Mouse (Mus musculus): ENCODE data around the gene Pin1. TPM values are rescaled to one million over a fixed set of nuclear protein-coding genes. Genes with fewer than 3 reads are reported as not detected.
A peak's percentile ranks its signal among the peaks of the same experiment; 100 is the strongest.
"Not testable (repeated sequence)": the region's sequence is repeated elsewhere in the genome, so short reads cannot be mapped to it uniquely, and the experiment has no call there.

Pin1 gene
- 10 to 100 TPM; 38.7 to 40.0 TPM for total RNA-seq (2021)

- intact Hi-C loops (cut with DNase I) = no loop called here
These were observed at the start of gene Pin1 for GRCm38 (mm10) chr9:20651602-20652259. Gene Pin1, plus strand, starts transcription at chr9:20652095.

GRCm38 (mm10) chr9:20606269-20606668, 45.6 kb upstream of the Pin1 start:
- intact Hi-C loops (cut with DNase I) = no loop called here
- no peak for DNase-seq (ENCODE audit: extremely low spot score in 1 of 2, low spot score in 2 of 2)

More at GRCm38 (mm10) chr9:20651602-20652259, at the start of gene Pin1:
- DNase-seq (ENCODE audit: extremely low spot score in 1 of 2, low spot score in 2 of 2) = peak; percentile 99 to 100

- intact Hi-C loops (cut with DNase I) = no loop called here
- peak; percentile 82 to 90 for DNase-seq (ENCODE audit: extremely low spot score in 1 of 2, low spot score in 2 of 2)
These were observed 44.6 kb upstream of the Pin1 start for GRCm38 (mm10) chr9:20607100-20607974.

GRCm38 (mm10) chr9:20609831-20610464, 41.9 kb upstream of the Pin1 start:
- intact Hi-C loops (cut with DNase I) = no loop called here
- no peak for DNase-seq (ENCODE audit: extremely low spot score in 1 of 2, low spot score in 2 of 2)

GRCm38 (mm10) chr9:20611976-20612375, 39.9 kb upstream of the Pin1 start:
- no peak for DNase-seq (ENCODE audit: extremely low spot score in 1 of 2, low spot score in 2 of 2)
- intact Hi-C loops (cut with DNase I) = no loop called here

GRCm38 (mm10) chr9:20616685-20617084, 35.2 kb upstream of the Pin1 start:
- no peak for DNase-seq (ENCODE audit: extremely low spot score in 1 of 2, low spot score in 2 of 2)
- intact Hi-C loops (cut with DNase I) = no loop called here

- intact Hi-C loops (cut with DNase I) = no loop called here
- DNase-seq (ENCODE audit: extremely low spot score in 1 of 2, low spot score in 2 of 2) = no peak
These were observed 20.6 kb upstream of the Pin1 start for GRCm38 (mm10) chr9:20631332-20631731.

GRCm38 (mm10) chr9:20635676-20636075, 16.2 kb upstream of the Pin1 start:
- intact Hi-C loops (cut with DNase I); DNase-seq (ENCODE audit: extremely low spot score in 1 of 2, low spot score in 2 of 2): not testable (repeated sequence)

- peak in 1 of 2 experiments; percentile 27 for DNase-seq (ENCODE audit: extremely low spot score in 1 of 2, low spot score in 2 of 2)
These were observed 15.6 kb upstream of the Pin1 start for GRCm38 (mm10) chr9:20636256-20636655.

GRCm38 (mm10) chr9:20636790-20637189, 15.1 kb upstream of the Pin1 start:
- intact Hi-C loops (cut with DNase I) = no loop called here
- no peak for DNase-seq (ENCODE audit: extremely low spot score in 1 of 2, low spot score in 2 of 2)

More at GRCm38 (mm10) chr9:20636256-20636655, 15.6 kb upstream of the Pin1 start:
- intact Hi-C loops (cut with DNase I) = no loop called here

- peak in 1 of 2 experiments; percentile 53 for DNase-seq (ENCODE audit: extremely low spot score in 1 of 2, low spot score in 2 of 2)
- intact Hi-C loops (cut with DNase I) = no loop called here
These were observed 13.3 kb upstream of the Pin1 start for GRCm38 (mm10) chr9:20638552-20638951.

GRCm38 (mm10) chr9:20639486-20639885, 12.4 kb upstream of the Pin1 start:
- intact Hi-C loops (cut with DNase I) = no loop called here
- no peak for DNase-seq (ENCODE audit: extremely low spot score in 1 of 2, low spot score in 2 of 2)

- no peak for DNase-seq (ENCODE audit: extremely low spot score in 1 of 2, low spot score in 2 of 2)
- intact Hi-C loops (cut with DNase I) = loop anchor here (10.0 kb wide), 1 partner anchor 177 kb away; the partner anchor contains the start of gene Zfp26
These were observed 10.4 kb upstream of the Pin1 start for GRCm38 (mm10) chr9:20641501-20641900.

GRCm38 (mm10) chr9:20642101-20642895, 9.6 kb upstream of the Pin1 start, which contains the start of gene Ubl5:
Gene Ubl5, plus strand, starts transcription at chr9:20642878.
- intact Hi-C loops (cut with DNase I) = loop anchor here (10.0 kb wide), 1 partner anchor 177 kb away; the partner anchor contains the start of gene Zfp26
- peak; percentile 77 to 94 for DNase-seq (ENCODE audit: extremely low spot score in 1 of 2, low spot score in 2 of 2)

GRCm38 (mm10) chr9:20642896-20643466, 8.9 kb upstream of the Pin1 start:
- peak; percentile 69 to 93 for DNase-seq (ENCODE audit: extremely low spot score in 1 of 2, low spot score in 2 of 2)
- intact Hi-C loops (cut with DNase I) = loop anchor here (10.0 kb wide), 1 partner anchor 178 kb away; the partner anchor contains the start of gene Zfp26

- intact Hi-C loops (cut with DNase I) = loop anchor here (10.0 kb wide), 1 partner anchor 179 kb away; the partner anchor contains the start of gene Zfp26
- DNase-seq (ENCODE audit: extremely low spot score in 1 of 2, low spot score in 2 of 2) = peak in 1 of 2 experiments; percentile 26
These were observed 8.1 kb upstream of the Pin1 start for GRCm38 (mm10) chr9:20643781-20644180.

GRCm38 (mm10) chr9:20644360-20645081, 7.4 kb upstream of the Pin1 start, which contains the start of gene Fbxl12:
Gene Fbxl12, minus strand, starts transcription at chr9:20644767.
- intact Hi-C loops (cut with DNase I) = loop anchor here (10.0 kb wide), 1 partner anchor 180 kb away; the partner anchor contains the start of gene Zfp26

More at GRCm38 (mm10) chr9:20644360-20645081, 7.4 kb upstream of the Pin1 start, which contains the start of gene Fbxl12:
- DNase-seq (ENCODE audit: extremely low spot score in 1 of 2, low spot score in 2 of 2) = peak; percentile 71 to 79

Measured in left cerebral cortex, postnatal 10 days (tissue).